Mouse (Mus musculus) heart, embryonic 13.5 days (tissue): ENCODE measurements around the gene Zdhhc8. TPM values are rescaled to one million over a fixed set of nuclear protein-coding genes. Genes with fewer than 3 reads are reported as not detected.

Experiments
- ATAC-seq: fragments of 200-750 bp; cut with Nextera tagmentation; 2 replicates; pipeline ENCODE4 v1.8.0; 2017; ENCODE audit warnings: moderate TSS enrichment; ENCODE audit not compliant: insufficient number of reproducible peaks, low FRiP score, low TSS enrichment; ENCODE audit errors: extremely low read depth
- H3K27ac ChIP-seq: fragments of 300-500 bp; sonication (generic); replicated peaks from 2 replicates; pipeline ENCODE4 v1.5.1; 2015; ENCODE audit warnings: moderate library complexity, mild to moderate bottlenecking, inconsistent platforms
- H3K27me3 ChIP-seq: fragments of 300-500 bp; sonication (generic); replicated peaks from 2 replicates; pipeline ENCODE4 v1.6.1; 2015; ENCODE audit warnings: mild to moderate bottlenecking, inconsistent platforms
- H3K36me3 ChIP-seq: fragments of 300-500 bp; sonication (generic); 2 replicates; pipeline ENCODE4 v1.6.1; 2015; ENCODE audit warnings: mild to moderate bottlenecking, inconsistent platforms
- H3K4me1 ChIP-seq: fragments of 300-500 bp; sonication (generic); 2 replicates; pipeline ENCODE4 v1.6.1; 2015; ENCODE audit warnings: inconsistent platforms
- H3K4me2 ChIP-seq: fragments of 300-500 bp; sonication (generic); 2 replicates; pipeline ENCODE4 v1.6.1; 2015; ENCODE audit warnings: inconsistent platforms, mild to moderate bottlenecking, moderate library complexity
- H3K4me3 ChIP-seq: fragments of 300-500 bp; sonication (generic); 2 replicates; pipeline ENCODE4 v1.5.1; 2015; ENCODE audit warnings: moderate library complexity, mild to moderate bottlenecking, inconsistent platforms
- H3K9ac ChIP-seq: fragments of 300-500 bp; sonication (generic); 2 replicates; pipeline ENCODE4 v1.6.1; 2015; ENCODE audit warnings: inconsistent platforms, mild to moderate bottlenecking, moderate library complexity
- H3K9me3 ChIP-seq: fragments of 300-500 bp; sonication (generic); 2 replicates; pipeline ENCODE4 v1.6.1; 2016; ENCODE audit warnings: inconsistent platforms
- WGBS: fragments of 180-500 bp; shearing (Covaris S2); methylation state at CpG from one replicate; pipeline ENCODE4 v1.1.7; 2015; ENCODE audit warnings: mixed read lengths; 5-methylcytosine and 5-hydroxymethylcytosine counted together
- polyA plus RNA-seq: library from polyadenylated mRNA; unstranded; fragments of >200 nt; fragmentation: Nextera tagmentation; extraction: Ambion mirVana; gene quantifications from 2 replicates; pipeline ENCODE4 v1.2.1, GENCODE M21; 2015

The Zdhhc8 gene
- polyA plus RNA-seq, 1 experiment from 2014 or later: 20.7 TPM

DNA sequence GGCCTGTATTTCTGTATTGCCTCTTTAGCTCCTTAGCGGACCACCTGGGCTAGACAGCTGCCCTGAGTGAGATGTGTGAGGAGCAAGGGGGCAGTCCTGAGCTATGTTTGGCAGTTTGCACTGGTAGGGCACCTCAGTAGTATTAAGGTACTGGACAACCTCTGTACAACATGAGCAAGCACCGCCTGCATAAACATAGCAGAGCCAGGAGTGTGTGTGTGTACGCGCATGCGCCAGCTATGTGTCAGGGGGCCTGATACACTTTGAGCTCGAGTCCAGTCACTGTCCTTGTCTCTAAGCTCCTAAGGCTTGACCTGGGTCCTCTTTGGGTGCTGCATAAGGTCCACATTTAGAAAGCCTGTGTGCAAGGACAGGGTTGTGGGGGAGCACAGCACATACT, 4.3 kb downstream of the Zdhhc8 start:
- peak overlapping the region; percentile 29; the same call in 1 of the 2 replicates for H3K4me3 ChIP-seq
- 54% methylated on average over 6 of the region's 6 CpGs for WGBS
- peaks cover 73% of the 10 kb centered on the region for H3K4me1 ChIP-seq
- ATAC-seq: no peak
- H3K27ac ChIP-seq: peak overlapping the region; percentile 98
- no peaks in the 10 kb centered on the region for H3K9me3 ChIP-seq
- peak overlapping the region; percentile 65 for H3K4me2 ChIP-seq
- H3K27me3 ChIP-seq: no peaks in the 10 kb centered on the region
- peak overlapping the region; percentile 75 for H3K9ac ChIP-seq
- H3K36me3 ChIP-seq: peaks cover 35% of the 10 kb centered on the region

DNA sequence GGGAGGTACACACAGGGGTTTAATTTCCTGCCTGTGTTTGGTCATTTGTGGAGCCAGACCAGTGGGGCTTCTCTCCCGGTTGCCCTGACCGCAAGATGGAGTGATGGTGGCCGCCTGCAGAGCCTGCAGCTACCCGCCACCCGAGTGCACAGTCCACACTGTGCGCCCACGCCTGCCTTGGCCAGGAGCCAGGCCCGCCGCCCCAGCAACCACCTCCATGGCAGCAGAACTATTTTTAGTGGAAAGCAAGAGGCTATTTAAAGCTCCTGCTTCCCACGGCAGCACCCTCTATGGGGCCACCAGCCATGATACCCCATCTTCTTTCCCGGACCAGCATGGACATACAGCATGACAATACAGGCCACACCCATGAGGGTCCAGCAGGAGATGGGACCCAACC, 5.3 kb downstream of the Zdhhc8 start:
- peak overlapping the region; percentile 29 for H3K4me3 ChIP-seq
- peak overlapping the region; percentile 65 for H3K4me2 ChIP-seq
- H3K27me3 ChIP-seq: no peaks in the 10 kb centered on the region
- H3K27ac ChIP-seq: peak overlapping the region; percentile 98
- peaks cover 73% of the 10 kb centered on the region for H3K4me1 ChIP-seq
- H3K36me3 ChIP-seq: peaks cover 45% of the 10 kb centered on the region
- peak; percentile 53; the same call in 1 of the 2 replicates for ATAC-seq
- H3K9me3 ChIP-seq: no peaks in the 10 kb centered on the region
- H3K9ac ChIP-seq: peak overlapping the region; percentile 75
- 30% methylated on average over 11 of the region's 11 CpGs for whole genome bisulfite sequencing

DNA sequence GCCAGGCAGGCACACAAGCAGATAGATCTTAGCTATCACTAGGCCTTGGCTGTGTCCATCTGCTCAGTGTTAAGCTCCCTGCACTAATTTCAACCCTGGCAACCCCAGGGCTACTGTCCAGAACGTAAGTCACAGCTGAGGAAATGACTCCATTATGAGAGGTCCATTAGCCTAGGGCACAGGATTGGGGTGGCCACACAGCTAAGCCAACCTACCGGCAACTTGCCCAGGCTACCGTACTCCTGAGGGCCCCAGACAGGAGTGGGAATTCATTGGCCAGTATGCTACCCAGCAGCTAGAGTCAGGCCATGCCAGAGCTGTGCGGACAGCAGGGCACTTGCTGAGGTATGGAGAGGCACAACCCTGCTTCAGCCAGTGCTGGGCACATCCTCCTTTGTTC, 6.1 kb downstream of the Zdhhc8 start:
- peak overlapping the region; percentile 65 for H3K4me2 ChIP-seq
- H3K9me3 ChIP-seq: no peaks in the 10 kb centered on the region
- H3K27ac ChIP-seq: peak overlapping the region; percentile 98
- peaks cover 52% of the 10 kb centered on the region for H3K36me3 ChIP-seq
- ATAC-seq: no peak
- 77% methylated on average over 4 of the region's 4 CpGs for WGBS
- H3K27me3 ChIP-seq: no peaks in the 10 kb centered on the region
- peak overlapping the region; percentile 29; the same call in 1 of the 2 replicates for H3K4me3 ChIP-seq
- peaks cover 68% of the 10 kb centered on the region for H3K4me1 ChIP-seq
- peak overlapping the region; percentile 75 for H3K9ac ChIP-seq

DNA sequence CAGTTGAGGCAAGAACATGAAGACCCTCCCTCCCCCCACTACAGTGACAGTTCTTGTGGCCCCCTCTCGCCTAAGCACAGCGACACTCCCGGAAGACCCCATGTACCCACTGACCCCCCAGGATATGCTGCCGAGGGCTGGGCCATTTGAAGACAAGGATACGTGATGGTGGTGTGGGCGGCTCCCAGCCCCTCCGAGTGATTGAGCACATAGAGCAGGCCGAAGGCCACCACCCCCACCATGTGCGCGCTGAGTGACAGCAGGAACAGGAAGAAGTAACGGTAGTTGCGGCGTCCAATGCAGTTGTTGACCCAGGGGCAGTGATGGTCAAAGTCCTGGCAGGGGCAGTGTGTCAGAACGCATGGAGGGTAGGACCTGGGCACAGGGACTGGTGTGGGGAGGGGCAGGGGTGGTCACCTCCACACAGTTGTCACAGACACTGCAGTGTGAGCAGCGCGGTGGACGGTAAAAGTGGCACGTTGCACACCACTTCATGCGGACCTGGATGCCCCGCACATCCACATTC, 7.0 kb downstream of the Zdhhc8 start:
- Histone ChIP-seq H3K27ac (no peak overlapping the region), H3K36me3 (peaks cover 61% of the 10 kb centered on the region), H3K4me1 (peaks cover 59% of the 10 kb centered on the region), H3K27me3 (no peaks in the 10 kb centered on the region), H3K4me3 (no peak overlapping the region), H3K4me2 (no peak overlapping the region), H3K9ac (no peak overlapping the region), H3K9me3 (no peaks in the 10 kb centered on the region)
- 90% methylated on average over 20 of the region's 20 CpGs for WGBS
- ATAC-seq: no peak

DNA sequence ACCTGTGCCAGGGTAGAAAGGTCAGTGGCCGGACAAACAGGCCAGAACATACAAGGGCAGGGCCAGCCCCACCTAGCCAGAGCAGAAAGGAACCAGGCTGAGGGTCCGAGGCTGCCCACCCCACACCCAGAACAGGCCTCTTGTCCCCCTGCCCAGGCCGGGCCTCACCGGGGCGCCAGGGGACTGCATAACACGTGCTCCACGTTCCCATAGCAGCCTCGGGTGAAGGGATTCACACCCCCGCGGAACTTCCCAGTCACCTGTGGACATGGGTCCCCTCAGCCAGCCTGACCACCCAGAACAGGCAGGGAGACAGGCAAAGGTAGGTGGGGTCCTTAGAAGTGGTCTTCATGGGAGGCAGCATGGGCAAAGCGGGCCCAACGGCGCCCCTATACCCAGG, 7.7 kb downstream of the Zdhhc8 start:
- Histone ChIP-seq H3K4me3 (no peak overlapping the region), H3K9ac (0 out of 2 replicates have a peak overlapping the region, but pooled peaks have one; percentile 28), H3K9me3 (no peaks in the 10 kb centered on the region), H3K4me2 (no peak overlapping the region), H3K4me1 (peaks cover 55% of the 10 kb centered on the region), H3K27me3 (no peaks in the 10 kb centered on the region), H3K36me3 (peaks cover 69% of the 10 kb centered on the region), H3K27ac (no peak overlapping the region)
- ATAC-seq: no peak
- 88% methylated on average over 13 of the region's 13 CpGs for WGBS

DNA sequence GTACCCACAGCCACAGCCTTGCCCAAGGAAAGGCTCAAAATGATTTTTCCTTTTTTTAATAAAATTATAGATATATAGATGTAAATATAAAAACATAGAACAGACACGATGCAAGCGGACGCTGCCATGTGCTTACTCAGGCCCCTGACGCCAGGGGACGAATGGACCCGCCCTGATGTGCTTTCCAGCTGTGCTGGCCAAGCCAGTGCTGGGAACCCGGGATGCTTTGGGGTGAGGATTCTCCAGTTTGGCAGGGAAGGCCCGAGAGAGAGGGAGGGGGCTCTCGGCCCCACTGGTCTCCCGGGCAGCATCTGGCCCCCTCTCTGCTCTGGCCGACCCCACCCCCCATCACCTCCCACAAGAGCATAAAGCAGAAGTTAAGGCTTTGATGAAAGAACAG, 12.7 kb downstream of the Zdhhc8 start:
- H3K4me1 ChIP-seq: peaks cover 26% of the 10 kb centered on the region
- no peak overlapping the region for H3K4me3 ChIP-seq
- H3K9ac ChIP-seq: no peak overlapping the region
- no peak overlapping the region for H3K27ac ChIP-seq
- H3K4me2 ChIP-seq: no peak overlapping the region
- no peaks in the 10 kb centered on the region for H3K27me3 ChIP-seq
- 90% methylated on average over 11 of the region's 11 CpGs for WGBS
- no peak for ATAC-seq
- H3K36me3 ChIP-seq: peaks cover 66% of the 10 kb centered on the region
- H3K9me3 ChIP-seq: no peaks in the 10 kb centered on the region

DNA sequence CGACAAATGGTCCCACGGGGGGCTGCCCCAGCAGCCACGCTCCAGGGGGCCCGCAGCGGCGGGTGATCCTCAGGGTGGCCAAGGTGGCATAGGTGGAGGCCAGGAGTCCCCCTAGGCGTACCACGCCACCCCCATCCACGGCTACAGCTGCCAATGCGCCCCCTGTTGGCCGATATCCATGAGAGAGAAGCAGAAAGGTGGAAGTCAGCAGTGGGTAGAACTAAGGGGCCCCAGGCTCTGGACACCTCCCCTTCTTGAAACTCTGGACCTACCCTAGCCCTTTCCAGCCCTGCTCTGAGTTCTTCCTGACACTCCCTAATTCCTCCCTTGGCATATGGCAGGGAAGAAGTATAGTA, 13.4 kb downstream of the Zdhhc8 start:
- Histone ChIP-seq H3K9me3 (no peaks in the 10 kb centered on the region), H3K27ac (no peak overlapping the region), H3K4me3 (no peak overlapping the region), H3K4me1 (peaks cover 22% of the 10 kb centered on the region), H3K27me3 (no peaks in the 10 kb centered on the region), H3K9ac (no peak overlapping the region), H3K4me2 (no peak overlapping the region), H3K36me3 (peaks cover 59% of the 10 kb centered on the region)
- no peak for ATAC-seq
- WGBS: 68% methylated on average over 11 of the region's 11 CpGs

DNA sequence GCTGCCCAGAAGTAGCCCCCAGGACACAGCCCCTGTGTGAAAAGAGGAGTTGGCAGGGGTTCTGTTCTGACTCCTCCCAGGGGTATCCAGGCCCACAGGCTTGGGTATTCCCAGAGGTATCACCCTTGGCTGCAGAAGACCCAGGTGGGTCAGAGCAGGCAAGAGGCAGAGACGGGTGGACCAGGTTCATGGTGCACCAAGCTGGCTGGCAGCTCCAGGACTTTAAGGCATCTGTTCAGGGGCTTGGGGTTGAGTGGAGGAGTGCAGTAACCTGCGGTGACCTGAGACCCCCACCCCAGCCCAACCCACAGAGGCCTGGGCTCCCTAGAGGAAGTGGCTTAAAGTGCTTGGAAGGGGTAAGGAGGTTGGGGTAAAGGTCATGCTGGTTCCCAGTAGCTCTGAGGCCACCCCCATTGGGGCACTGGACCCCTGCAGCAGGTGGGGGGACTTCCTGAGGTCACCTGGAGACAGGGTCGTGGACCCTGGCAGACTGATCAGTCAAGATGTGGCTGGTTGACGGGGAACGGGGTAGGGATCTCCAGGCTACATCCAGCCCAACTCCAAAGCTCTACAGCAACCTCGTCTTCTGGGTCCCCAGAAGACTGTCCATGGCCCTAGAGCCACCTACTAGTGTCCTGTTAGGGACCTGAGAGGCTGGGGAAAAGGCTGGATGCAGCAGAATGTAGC, 13.9 kb downstream of the Zdhhc8 start:
- ATAC-seq: no peak
- H3K9me3 ChIP-seq: no peaks in the 10 kb centered on the region
- WGBS: 80% methylated on average over 6 of the region's 6 CpGs
- H3K27ac ChIP-seq: no peak overlapping the region
- H3K4me3 ChIP-seq: no peak overlapping the region
- no peak overlapping the region for H3K4me2 ChIP-seq
- H3K36me3 ChIP-seq: peaks cover 54% of the 10 kb centered on the region
- H3K27me3 ChIP-seq: no peaks in the 10 kb centered on the region
- H3K4me1 ChIP-seq: peaks cover 20% of the 10 kb centered on the region
- no peak overlapping the region for H3K9ac ChIP-seq

DNA sequence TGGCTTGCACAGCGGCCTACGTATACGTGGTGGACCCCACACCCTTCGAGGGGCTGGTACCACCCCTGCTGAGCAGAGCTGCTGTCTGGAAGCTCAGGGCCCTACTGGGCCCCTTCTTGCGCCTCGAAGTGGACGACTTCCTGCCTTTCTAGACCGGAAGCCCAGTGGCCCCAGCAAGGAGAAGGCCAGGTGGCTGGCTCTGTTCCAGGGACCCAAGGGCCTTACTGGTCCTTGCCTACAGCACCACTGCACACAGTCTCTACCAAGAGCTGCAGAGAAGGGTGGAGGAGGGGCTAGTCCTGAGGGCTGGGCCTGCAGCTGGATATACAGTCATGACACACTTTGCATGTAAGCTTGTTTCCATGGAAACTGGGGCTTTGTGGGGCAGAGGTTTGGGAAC, 14.9 kb downstream of the Zdhhc8 start:
- WGBS: 45% methylated on average over 8 of the region's 8 CpGs
- H3K4me1 ChIP-seq: peaks cover 26% of the 10 kb centered on the region
- no peaks in the 10 kb centered on the region for H3K9me3 ChIP-seq
- peaks cover 44% of the 10 kb centered on the region for H3K36me3 ChIP-seq
- H3K27ac ChIP-seq: peak overlapping the region; percentile 3; the same call in 1 of the 2 replicates
- H3K4me3 ChIP-seq: no peak overlapping the region
- ATAC-seq: peak; percentile 4; the same call in 1 of the 2 replicates
- no peak overlapping the region for H3K4me2 ChIP-seq
- H3K27me3 ChIP-seq: no peaks in the 10 kb centered on the region
- H3K9ac ChIP-seq: peak overlapping the region; percentile 58

DNA sequence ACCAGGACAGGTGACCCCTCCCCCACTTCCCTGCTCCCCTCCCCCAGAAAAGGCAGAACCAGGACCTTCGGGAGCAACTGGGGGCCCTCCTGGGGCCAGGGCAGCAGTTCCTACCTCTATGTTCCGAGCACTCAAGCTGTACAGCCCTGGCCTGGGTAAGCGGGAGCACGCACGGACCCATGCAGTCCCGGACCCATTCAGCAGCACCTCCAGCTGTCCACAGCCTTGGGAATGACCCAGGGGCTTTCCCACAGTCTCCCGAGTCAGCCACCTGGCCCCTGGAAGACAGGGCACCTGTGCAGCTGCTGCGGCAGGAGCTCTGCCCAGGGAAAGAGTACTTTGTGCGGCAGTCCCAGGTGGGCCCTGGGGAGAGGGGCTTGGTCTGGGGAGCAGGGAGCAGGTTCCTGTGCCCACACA, 16.3 kb downstream of the Zdhhc8 start:
- peaks cover 37% of the 10 kb centered on the region for H3K4me1 ChIP-seq
- H3K4me2 ChIP-seq: no peak overlapping the region
- no peaks in the 10 kb centered on the region for H3K9me3 ChIP-seq
- no peak overlapping the region for H3K27ac ChIP-seq
- peaks cover 30% of the 10 kb centered on the region for H3K36me3 ChIP-seq
- no peak overlapping the region for H3K4me3 ChIP-seq
- 60% methylated on average over 9 of the region's 9 CpGs for WGBS
- 0 out of 2 replicates have a peak, but pooled peaks cover 3% of the 10 kb centered on the region for H3K27me3 ChIP-seq
- H3K9ac ChIP-seq: peak overlapping the region; percentile 15; the same call in 1 of the 2 replicates
- no peak for ATAC-seq

DNA sequence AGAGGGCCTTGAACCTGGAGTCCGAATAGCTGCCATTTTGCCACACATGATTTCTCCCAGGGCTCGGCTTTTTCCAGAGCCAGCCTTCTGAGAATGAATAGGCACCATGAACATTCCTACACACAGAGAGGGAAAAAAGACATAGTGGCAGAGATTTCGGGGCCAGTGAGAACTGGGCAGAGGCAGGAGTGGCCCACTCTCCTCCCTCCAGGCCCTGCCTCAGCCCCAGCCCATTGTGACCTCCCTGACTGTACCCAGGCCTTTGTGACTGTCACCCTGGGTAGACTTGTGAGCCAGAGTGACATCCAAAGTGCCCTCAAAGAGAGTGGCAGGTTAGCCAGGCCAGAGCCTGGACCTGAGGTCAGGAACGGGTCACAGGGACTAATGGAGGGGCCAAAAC, 17.4 kb downstream of the Zdhhc8 start, which contains the start of gene Ccdc188:
TSS of gene Ccdc188 (plus strand) at position 301 of the 400 bp plus-strand sequence.
- WGBS: 80% methylated on average over 4 of the region's 4 CpGs
- Histone ChIP-seq H3K9ac (peak within 1 kb of the TSS; percentile 15; the same call in 1 of the 2 replicates), H3K9me3 (no peaks in the 10 kb centered on the region), H3K36me3 (peaks cover 20% of the 10 kb centered on the region), H3K4me1 (peaks cover 37% of the 10 kb centered on the region), H3K27me3 (0 out of 2 replicates have a peak, but pooled peaks cover 3% of the 10 kb centered on the region), H3K27ac (no peak within 1 kb of the TSS), H3K4me3 (no peak within 1 kb of the TSS), H3K4me2 (no peak within 1 kb of the TSS)
- no peak for ATAC-seq
